Mouse (Mus musculus): ENCODE data around the gene Tmcc3. TPM values are rescaled to one million over a fixed set of nuclear protein-coding genes. Genes with fewer than 3 reads are reported as not detected.
"Not testable (repeated sequence)": the region's sequence is repeated elsewhere in the genome, so short reads cannot be mapped to it uniquely, and the experiment has no call there.

Gene Tmcc3
- polyA plus RNA-seq, 1 experiment from 2014 or later = 3.2 TPM

DNA sequence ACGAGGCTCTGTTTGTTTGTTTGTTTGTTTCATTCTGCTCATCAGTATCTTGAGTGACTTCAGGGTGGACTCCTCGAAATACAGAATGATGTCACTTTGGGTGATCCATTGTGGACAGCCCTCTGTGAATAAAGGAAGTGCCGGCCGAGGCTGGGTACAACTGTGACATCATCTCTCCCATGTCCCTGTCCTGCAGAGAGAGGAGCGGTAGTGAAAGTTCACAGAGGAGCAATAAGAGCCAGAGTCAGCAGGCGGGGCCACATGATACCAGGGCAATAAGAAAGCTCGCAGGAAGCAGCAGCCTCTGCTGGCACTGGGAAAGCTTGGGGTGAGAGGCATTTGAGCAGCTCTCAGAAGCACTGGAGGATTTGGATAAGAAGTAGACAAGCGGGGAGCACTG, 264.2 kb downstream of the Tmcc3 start:
- Histone ChIP-seq H3K36me3 (no peaks in the 10 kb centered on the region), H3K9me3 (no peaks in the 10 kb centered on the region), H3K4me1 (replicated peaks) (peaks cover 9% of the 10 kb centered on the region), H3K4me3 (no peak overlapping the region), H3K27ac (no peak overlapping the region), H3K27me3 (ENCODE audit: insufficient read depth, poor library complexity, severe bottlenecking) (no peaks in the 10 kb centered on the region)
- DNase-seq (ENCODE audit: low spot score) = no peak
- 62% methylated on average over 8 of the region's 8 CpGs for WGBS

GRCm38 (mm10) chr10:94578870-94579269, 267.1 kb downstream of the Tmcc3 start:
- Histone ChIP-seq H3K9me3 (peaks cover 4% of the 10 kb centered on the region; the same call in 1 of the 2 replicates), H3K36me3 (no peaks in the 10 kb centered on the region)

DNA sequence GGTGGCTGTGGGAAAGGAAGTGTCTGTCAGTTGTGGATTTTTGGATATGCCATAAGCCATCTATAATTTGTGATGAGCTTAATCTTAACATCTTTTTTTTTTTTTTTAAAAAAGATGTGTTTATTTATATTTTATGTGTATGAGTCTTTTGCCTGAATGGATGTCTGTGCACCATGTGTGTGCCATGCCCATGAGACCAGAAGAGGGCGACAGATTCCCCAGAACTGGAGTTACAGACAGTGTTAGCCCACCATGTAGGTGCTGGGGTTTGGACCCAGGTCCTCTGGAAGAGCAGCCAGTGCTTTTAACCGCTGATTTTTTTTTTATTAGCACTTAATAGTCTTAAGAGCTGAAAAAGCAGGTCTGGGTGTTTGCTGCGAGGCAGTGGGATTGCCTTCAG, 269.6 kb downstream of the Tmcc3 start:
- Histone ChIP-seq H3K9me3 (peaks cover 4% of the 10 kb centered on the region; the same call in 1 of the 2 replicates), H3K36me3 (no peaks in the 10 kb centered on the region), H3K4me1 (replicated peaks) (peaks cover 31% of the 10 kb centered on the region), H3K27ac (no peak overlapping the region), H3K27me3 (ENCODE audit: insufficient read depth, poor library complexity, severe bottlenecking) (no peaks in the 10 kb centered on the region), H3K4me3 (no peak overlapping the region)
- no peak for DNase-seq (ENCODE audit: low spot score)
- WGBS = 88% methylated on average over 3 of the region's 3 CpGs

More at GRCm38 (mm10) chr10:94578870-94579269, 267.1 kb downstream of the Tmcc3 start:
- Histone ChIP-seq H3K4me3 (no peak overlapping the region), H3K27me3 (ENCODE audit: insufficient read depth, poor library complexity, severe bottlenecking) (no peaks in the 10 kb centered on the region), H3K4me1 (replicated peaks) (peaks cover 17% of the 10 kb centered on the region), H3K27ac (no peak overlapping the region)
- 95% methylated on average over 15 of the region's 15 CpGs for WGBS
- no peak for DNase-seq (ENCODE audit: low spot score)

GRCm38 (mm10) chr10:94583714-94584113, 272.0 kb downstream of the Tmcc3 start:
- H3K27ac ChIP-seq = no peak overlapping the region
- peaks cover 40% of the 10 kb centered on the region for H3K4me1 ChIP-seq (replicated peaks)
- H3K36me3 ChIP-seq = no peaks in the 10 kb centered on the region
- 78% methylated on average over 4 of the region's 4 CpGs for WGBS
- H3K4me3 ChIP-seq = no peak overlapping the region
- peaks cover 4% of the 10 kb centered on the region; the same call in 1 of the 2 replicates for H3K9me3 ChIP-seq
- no peaks in the 10 kb centered on the region for H3K27me3 ChIP-seq (ENCODE audit: insufficient read depth, poor library complexity, severe bottlenecking)
- no peak for DNase-seq (ENCODE audit: low spot score)

DNA sequence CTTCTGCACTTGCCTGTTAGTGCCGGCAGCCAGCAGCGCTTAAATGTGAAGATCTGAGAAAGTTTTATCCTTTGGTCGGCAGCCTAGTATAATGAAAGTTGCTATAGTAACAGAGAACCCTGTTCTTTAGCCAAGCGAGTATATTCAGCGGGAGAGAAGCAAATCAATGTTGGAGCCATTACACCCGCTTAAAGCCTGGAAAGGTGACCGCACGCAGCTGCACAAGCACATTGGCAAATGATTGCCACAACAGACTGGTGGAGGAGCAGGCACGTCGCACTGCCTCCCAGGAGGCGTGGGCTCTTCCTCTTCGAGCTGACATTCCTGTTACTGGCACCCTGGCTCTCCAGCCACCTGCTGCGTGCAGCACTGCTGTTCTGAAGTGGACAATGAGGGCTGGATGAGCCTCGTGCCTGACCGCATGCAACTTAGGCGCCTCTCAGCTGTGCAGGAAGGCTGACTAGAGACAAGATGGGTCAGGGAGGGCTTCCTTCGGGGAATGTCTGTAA, 273.2 kb downstream of the Tmcc3 start:
- Histone ChIP-seq H3K27me3 (ENCODE audit: insufficient read depth, poor library complexity, severe bottlenecking) (no peaks in the 10 kb centered on the region), H3K36me3 (no peaks in the 10 kb centered on the region), H3K9me3 (peaks cover 4% of the 10 kb centered on the region; the same call in 1 of the 2 replicates), H3K4me3 (peak overlapping the region; percentile 20), H3K4me1 (replicated peaks) (peaks cover 40% of the 10 kb centered on the region), H3K27ac (peak overlapping the region; percentile 75; the same call in 1 of the 2 replicates)
- 42% methylated on average over 17 of the region's 17 CpGs for WGBS
- DNase-seq (ENCODE audit: low spot score) = peak; percentile 27

GRCm38 (mm10) chr10:94585819-94586218, 274.1 kb downstream of the Tmcc3 start:
- no peak for DNase-seq (ENCODE audit: low spot score)
- WGBS = 72% methylated on average over 8 of the region's 8 CpGs
- Histone ChIP-seq H3K27ac (no peak overlapping the region), H3K4me3 (no peak overlapping the region), H3K27me3 (ENCODE audit: insufficient read depth, poor library complexity, severe bottlenecking) (no peaks in the 10 kb centered on the region), H3K9me3 (peaks cover 4% of the 10 kb centered on the region; the same call in 1 of the 2 replicates), H3K4me1 (replicated peaks) (peaks cover 40% of the 10 kb centered on the region), H3K36me3 (no peaks in the 10 kb centered on the region)

- no peaks in the 10 kb centered on the region for H3K36me3 ChIP-seq
- DNase-seq (ENCODE audit: low spot score) = no peak
- H3K9me3 ChIP-seq = no peaks in the 10 kb centered on the region
- H3K27ac ChIP-seq = no peak overlapping the region
- no peaks in the 10 kb centered on the region for H3K27me3 ChIP-seq (ENCODE audit: insufficient read depth, poor library complexity, severe bottlenecking)
- WGBS = 93% methylated on average over 5 of the region's 5 CpGs
- peaks cover 31% of the 10 kb centered on the region for H3K4me1 ChIP-seq (replicated peaks)
- H3K4me3 ChIP-seq = no peak overlapping the region
Observed at GRCm38 (mm10) chr10:94588976-94589375, 277.2 kb downstream of the Tmcc3 start.

- DNase-seq (ENCODE audit: low spot score) = no peak
- H3K9me3 ChIP-seq = no peaks in the 10 kb centered on the region
- 0 out of 2 replicates have a peak, but pooled peaks cover 10% of the 10 kb centered on the region for H3K4me1 ChIP-seq (replicated peaks)
- WGBS = 92% methylated on average over 9 of the region's 9 CpGs
- no peaks in the 10 kb centered on the region for H3K36me3 ChIP-seq
- H3K27ac ChIP-seq = no peak overlapping the region
- H3K4me3 ChIP-seq = no peak overlapping the region
- no peaks in the 10 kb centered on the region for H3K27me3 ChIP-seq (ENCODE audit: insufficient read depth, poor library complexity, severe bottlenecking)
Observed at GRCm38 (mm10) chr10:94595705-94596104, 284.0 kb downstream of the Tmcc3 start.

DNA sequence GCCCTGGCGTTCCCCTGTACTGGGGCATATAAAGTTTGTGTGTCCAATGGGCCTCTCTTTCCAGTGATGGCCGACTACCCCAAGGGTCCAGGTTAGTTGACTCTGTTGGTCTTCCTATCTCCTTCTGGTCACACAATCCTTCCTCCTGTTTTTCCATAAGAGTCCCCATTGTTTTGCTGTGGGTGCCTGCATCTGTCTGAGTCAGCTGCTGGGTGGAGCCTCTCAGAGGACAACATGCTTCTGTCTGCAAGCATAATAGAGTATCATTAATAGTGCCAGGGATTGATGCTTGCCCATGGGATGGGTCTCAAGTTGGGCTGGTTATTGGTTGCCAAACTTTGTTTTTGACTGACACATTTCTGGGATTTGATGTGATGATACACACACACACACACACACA, 288.1 kb downstream of the Tmcc3 start:
- H3K36me3 ChIP-seq; H3K27me3 ChIP-seq (ENCODE audit: insufficient read depth, poor library complexity, severe bottlenecking); H3K4me3 ChIP-seq; H3K9me3 ChIP-seq; H3K27ac ChIP-seq; DNase-seq (ENCODE audit: low spot score): not testable (repeated sequence)
- H3K4me1 ChIP-seq (replicated peaks) = 0 out of 2 replicates have a peak, but pooled peaks cover 10% of the 10 kb centered on the region
- WGBS = 84% methylated on average over 2 of the region's 2 CpGs

DNA sequence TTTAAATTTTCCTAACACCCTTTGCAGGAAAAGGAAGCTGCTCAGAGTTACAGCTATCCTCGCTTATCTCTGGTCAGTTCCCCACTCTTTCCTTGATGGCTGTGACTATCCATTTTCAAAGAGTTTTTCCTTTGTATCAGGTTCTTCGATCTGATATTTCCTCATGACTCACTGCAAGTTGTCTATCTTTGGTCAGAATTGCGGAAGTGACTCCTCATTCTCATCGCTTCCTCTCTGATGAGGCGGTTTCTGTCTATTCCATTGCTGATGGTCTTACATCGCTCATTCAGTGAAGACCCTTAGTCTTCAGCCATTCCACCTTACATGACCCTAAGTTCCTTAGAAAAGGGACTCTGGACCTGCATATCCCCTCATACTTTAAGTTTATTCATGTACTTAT, 289.3 kb downstream of the Tmcc3 start:
- H3K27ac ChIP-seq = no peak overlapping the region
- no peaks in the 10 kb centered on the region for H3K9me3 ChIP-seq
- 0 out of 2 replicates have a peak, but pooled peaks cover 10% of the 10 kb centered on the region for H3K4me1 ChIP-seq (replicated peaks)
- H3K36me3 ChIP-seq = no peaks in the 10 kb centered on the region
- DNase-seq (ENCODE audit: low spot score) = no peak
- WGBS = 89% methylated on average over 6 of the region's 6 CpGs
- H3K4me3 ChIP-seq = no peak overlapping the region
- H3K27me3 ChIP-seq (ENCODE audit: insufficient read depth, poor library complexity, severe bottlenecking) = no peaks in the 10 kb centered on the region

DNA sequence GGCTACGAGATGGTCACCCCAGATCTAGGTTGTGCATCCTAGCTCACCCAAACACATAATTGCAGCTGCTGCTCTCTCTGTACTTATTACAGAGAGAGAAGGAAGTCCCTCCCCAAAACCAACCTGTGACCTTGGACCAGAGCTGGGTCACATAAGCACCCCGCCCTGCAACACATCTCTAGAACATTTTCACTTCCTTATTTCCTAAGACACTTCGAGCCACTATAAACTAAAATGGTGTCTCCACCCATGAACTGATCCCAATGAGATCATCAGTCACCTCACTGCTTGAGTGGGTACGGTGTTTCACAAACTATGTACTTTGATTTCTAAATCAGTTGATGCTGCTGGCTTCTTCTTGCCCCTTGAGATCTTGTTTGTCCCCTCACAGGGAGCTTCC, 293.7 kb downstream of the Tmcc3 start:
- Histone ChIP-seq H3K4me3 (no peak overlapping the region), H3K9me3 (no peaks in the 10 kb centered on the region), H3K4me1 (replicated peaks) (0 out of 2 replicates have a peak, but pooled peaks cover 3% of the 10 kb centered on the region), H3K27ac (no peak overlapping the region), H3K36me3 (no peaks in the 10 kb centered on the region), H3K27me3 (ENCODE audit: insufficient read depth, poor library complexity, severe bottlenecking) (no peaks in the 10 kb centered on the region)
- 86% methylated on average over 4 of the region's 4 CpGs for WGBS
- DNase-seq (ENCODE audit: low spot score) = no peak

GRCm38 (mm10) chr10:94609309-94609777, 297.6 kb downstream of the Tmcc3 start:
- peak; percentile 78 for DNase-seq (ENCODE audit: low spot score)
- H3K4me1 ChIP-seq (replicated peaks) = peaks cover 3% of the 10 kb centered on the region; the same call in 1 of the 2 replicates
- H3K36me3 ChIP-seq = no peaks in the 10 kb centered on the region
- H3K9me3 ChIP-seq = no peaks in the 10 kb centered on the region
- H3K27me3 ChIP-seq (ENCODE audit: insufficient read depth, poor library complexity, severe bottlenecking) = no peaks in the 10 kb centered on the region
- no peak overlapping the region for H3K4me3 ChIP-seq
- WGBS = 53% methylated on average over 5 of the region's 5 CpGs
- no peak overlapping the region for H3K27ac ChIP-seq

- Histone ChIP-seq H3K4me3 (no peak overlapping the region), H3K9me3 (no peaks in the 10 kb centered on the region), H3K4me1 (replicated peaks) (peaks cover 3% of the 10 kb centered on the region; the same call in 1 of the 2 replicates), H3K27me3 (ENCODE audit: insufficient read depth, poor library complexity, severe bottlenecking) (peaks cover 8% of the 10 kb centered on the region; the same call in 1 of the 2 replicates), H3K27ac (no peak overlapping the region), H3K36me3 (no peaks in the 10 kb centered on the region)
- no peak for DNase-seq (ENCODE audit: low spot score)
- WGBS = 75% methylated on average over 13 of the region's 13 CpGs
Observed at GRCm38 (mm10) chr10:94611228-94611968, 299.6 kb downstream of the Tmcc3 start.
